ENCODE assay signal across 8 mouse cellular contexts in genomic region chr5:124018651-124019050, GRCm38 (mm10). TPM values are rescaled to one million over a fixed set of nuclear protein-coding genes. Genes with fewer than 3 reads are reported as not detected.
DNase-seq lines count a peak whose midpoint lies in the region; ATAC-seq and TF ChIP-seq lines count a peak whose summit lies in the region.

No protein-coding gene starts in this region.

- no peak overlapping the region for H3K4me2 ChIP-seq in kidney, embryonic 15.5 days

- peak overlapping the region; percentile 62 for H3K27ac ChIP-seq in kidney, embryonic 15.5 days
- H3K27ac ChIP-seq in spleen, adult 2 months (ENCODE audit: insufficient read depth, low read length), result peak overlapping the region; percentile 51; the same call in 1 of the 2 replicates

- H3K4me3 ChIP-seq in kidney, embryonic 15.5 days (replicated peaks), result no peak overlapping the region
- H3K4me3 ChIP-seq in spleen, adult 2 months (ENCODE audit: extremely low read depth, insufficient read depth, insufficient read length), result no peak overlapping the region

- ATAC-seq in frontal cortex, adult (ENCODE audit: low TSS enrichment), result peak; percentile 45
- no peak for ATAC-seq in kidney, embryonic 15.5 days (replicated peaks; ENCODE audit: low FRiP score)

- no peak overlapping the region for H3K9ac ChIP-seq in kidney, embryonic 15.5 days

- TF ChIP-seq POLR2A in spleen, adult 2 months (IDR thresholded peaks at IDR 0.05; ENCODE audit: low read depth, low read length), result no peak

- no peaks in the 10 kb centered on the region for H3K9me3 ChIP-seq in kidney, embryonic 15.5 days (replicated peaks)

- DNase-seq in frontal cortex, postnatal 14 days (ENCODE audit: low spot score in 2 of 2), result no peak
- DNase-seq in kidney, adult 11 months, result no peak
- no peak for DNase-seq in spleen, adult 2 months (ENCODE audit: low read depth in 1 of 2, low spot score in 2 of 2)
- DNase-seq in spleen, postnatal 10 days (ENCODE audit: low spot score in 2 of 2), result no peak
- peak; percentile 48 for DNase-seq in naive thymus-derived CD4-positive, alpha-beta T cell, adult 2 months (ENCODE audit: low read depth)
- no peak for DNase-seq in frontal cortex, postnatal 10 days (ENCODE audit: low spot score in 2 of 2)

- peaks cover 77% of the 10 kb centered on the region for H3K4me1 ChIP-seq in kidney, embryonic 15.5 days
- peaks cover 71% of the 10 kb centered on the region for H3K4me1 ChIP-seq in spleen, adult 2 months (ENCODE audit: control insufficient read depth, insufficient read depth, insufficient read length)

- no peaks in the 10 kb centered on the region for H3K27me3 ChIP-seq in kidney, embryonic 15.5 days
- H3K27me3 ChIP-seq in spleen, adult 2 months (ENCODE audit: control insufficient read depth, insufficient read depth, low read length), result no peaks in the 10 kb centered on the region

- H3K36me3 ChIP-seq in kidney, embryonic 15.5 days, result peaks cover 12% of the 10 kb centered on the region; the same call in 1 of the 2 replicates
- H3K36me3 ChIP-seq in spleen, adult 2 months (ENCODE audit: control insufficient read depth, insufficient read depth, low read length), result no peaks in the 10 kb centered on the region

- 74% methylated on average over 9 of the region's 9 CpGs for WGBS in kidney, embryonic 15.5 days
- WGBS in spleen, adult 2 months, result 35% methylated on average over 9 of the region's 9 CpGs

- TF ChIP-seq CTCF in spleen, adult 2 months (IDR thresholded peaks at IDR 0.05; ENCODE audit: extremely low read depth, insufficient read depth, insufficient read length, insufficient replicate concordance), result no peak

RNA-seq across cellular contexts. Expression of gene Vps37b, which starts 13.4 kb away (rescaled TPM):
- polyA plus RNA-seq in kidney, embryonic 15.5 days (2015; fragmentation: Nextera tagmentation; extraction: Ambion mirVana), result 33.8 and 35.3 TPM in 2 replicates
- polyA plus RNA-seq in spleen, adult 2 months (2012; rRNA removed), result 58.1 and 72.8 TPM in 2 replicates

RNA-seq across cellular contexts. Expression of gene Hip1r, which starts 45.2 kb away (rescaled TPM):
- polyA plus RNA-seq in kidney, embryonic 15.5 days (2015; fragmentation: Nextera tagmentation; extraction: Ambion mirVana), result 18.2 and 20.0 TPM in 2 replicates
- 46.3 and 59.2 TPM in 2 replicates for polyA plus RNA-seq in spleen, adult 2 months (2012; rRNA removed)
